Mouse (Mus musculus) gastrocnemius, postnatal 36 days (tissue): Measurements from ENCODE around the gene Mrpl47. TPM values are rescaled to one million over a fixed set of nuclear protein-coding genes. Genes with fewer than 3 reads are reported as not detected.
A peak's percentile ranks its signal among the peaks of the same experiment; 100 is the strongest.
"Not testable (repeated sequence)": the region's sequence is repeated elsewhere in the genome, so short reads cannot be mapped to it uniquely, and the experiment has no call there.

Experiments used
- DNase-seq, 2 experiments: peaks; one replicate each; pipeline ENCODE4 v3.0.0; 2022
- intact Hi-C: fragments of 180-260 bp; cut with DNase I; formaldehyde crosslinking; loops from one replicate; pipeline ENCODE4 v1.15.1; 2025
- long read RNA-seq, 2 experiments: library from polyadenylated mRNA; stranded (forward); transcript quantifications; one replicate each; pipeline ENCODE4 v2.0.0; 2021
- total RNA-seq, 2 experiments: library from RNA; stranded (reverse); gene quantifications; 2 replicates each; pipeline ENCODE4 v1.2.3; 2021

Mrpl47 gene
- 10 to 100 TPM; 28.7 to 30.1 TPM for total RNA-seq
- long read RNA-seq, experiment 1, transcript Mrpl47-201 (7 exons, 3,364 nt): major isoform, 30 of 34 reads
- long read RNA-seq, experiment 1, partial matches to known transcripts: 1 of 34 reads
- long read RNA-seq, experiment 1, other reads (novel, unspliced or antisense): 3 of 34 reads
- long read RNA-seq, experiment 2, transcript Mrpl47-201 (7 exons, 3,364 nt): major isoform, 23 of 29 reads
- long read RNA-seq, experiment 2, partial matches to known transcripts: 2 of 29 reads
- long read RNA-seq, experiment 2, other reads (novel, unspliced or antisense): 4 of 29 reads

GRCm38 (mm10) chr3:32737172-32737655 lies at the start of gene Mrpl47:
Mrpl47 (minus strand) TSS chr3:32737605.
- intact Hi-C loops: loop anchor here (5.0 to 10.0 kb wide), 2 partner anchors 80 to 158 kb away; partner anchors contain the start of gene Usp13
- peak in 1 of 2 experiments; percentile 18 for DNase-seq

GRCm38 (mm10) chr3:32770781-32771180 lies 33.4 kb upstream of the Mrpl47 start:
- no peak for DNase-seq
- intact Hi-C loops: no loop called here

- no peak for DNase-seq
- intact Hi-C loops: loop anchor here (5.0 kb wide), 1 partner anchor 43 kb away; no protein-coding TSS in a partner anchor
Observed at GRCm38 (mm10) chr3:32763902-32764301, 26.5 kb upstream of the Mrpl47 start.

- intact Hi-C loops: loop anchor here (5.0 kb wide), 1 partner anchor 44 kb away; no protein-coding TSS in a partner anchor
- no peak for DNase-seq
Observed at GRCm38 (mm10) chr3:32762962-32763361, 25.6 kb upstream of the Mrpl47 start.

- no peak for DNase-seq
- intact Hi-C loops: no loop called here
Observed at GRCm38 (mm10) chr3:32759212-32759611, 21.8 kb upstream of the Mrpl47 start.

GRCm38 (mm10) chr3:32754384-32754915 lies 17.0 kb upstream of the Mrpl47 start:
- no peak for DNase-seq
- intact Hi-C loops: no loop called here

GRCm38 (mm10) chr3:32749820-32750579 lies 12.6 kb upstream of the Mrpl47 start:
- no peak for DNase-seq
- intact Hi-C loops: loop anchor here (5.0 kb wide), 1 partner anchor 157 kb away; no protein-coding TSS in a partner anchor

GRCm38 (mm10) chr3:32748384-32748783 lies 11.0 kb upstream of the Mrpl47 start:
- intact Hi-C loops: loop anchor here (5.0 kb wide), 1 partner anchor 159 kb away; no protein-coding TSS in a partner anchor

GRCm38 (mm10) chr3:32745426-32745825 lies 8.0 kb upstream of the Mrpl47 start:
- intact Hi-C loops: loop anchor here (5.0 kb wide), 1 partner anchor 162 kb away; no protein-coding TSS in a partner anchor
- not testable (repeated sequence) for DNase-seq

More at GRCm38 (mm10) chr3:32748384-32748783, 11.0 kb upstream of the Mrpl47 start:
- DNase-seq: no peak

- intact Hi-C loops: loop anchor here (5.0 kb wide), 1 partner anchor 162 kb away; no protein-coding TSS in a partner anchor
Observed at GRCm38 (mm10) chr3:32745001-32745400, 7.6 kb upstream of the Mrpl47 start.

GRCm38 (mm10) chr3:32742276-32742780 lies 4.9 kb upstream of the Mrpl47 start:
- no peak for DNase-seq
- intact Hi-C loops: no loop called here

More at GRCm38 (mm10) chr3:32745001-32745400, 7.6 kb upstream of the Mrpl47 start:
- DNase-seq: no peak

GRCm38 (mm10) chr3:32738549-32738948 lies 1.1 kb upstream of the Mrpl47 start:
- DNase-seq: no peak
- intact Hi-C loops: loop anchor here (5.0 to 10.0 kb wide), 2 partner anchors 79 to 156 kb away; partner anchors contain the start of gene Usp13

GRCm38 (mm10) chr3:32736244-32737171 lies 897 bp downstream of the Mrpl47 start, which contains the start of gene Ndufb5:
Ndufb5 (plus strand) TSS chr3:32736990.
- intact Hi-C loops: loop anchor here (5.0 to 10.0 kb wide), 2 partner anchors 81 to 158 kb away; partner anchors contain the start of gene Usp13
- DNase-seq: peak; percentile 96

- no peak for DNase-seq
- intact Hi-C loops: no loop called here
Observed at GRCm38 (mm10) chr3:32727861-32728260, 9.5 kb downstream of the Mrpl47 start.

- no peak for DNase-seq
- intact Hi-C loops: no loop called here
Observed at GRCm38 (mm10) chr3:32725951-32726350, 11.5 kb downstream of the Mrpl47 start.

- no peak for DNase-seq
- intact Hi-C loops: no loop called here
Observed at GRCm38 (mm10) chr3:32724191-32724590, 13.2 kb downstream of the Mrpl47 start.

- intact Hi-C loops: no loop called here
- DNase-seq: no peak
Observed at GRCm38 (mm10) chr3:32718271-32718670, 19.1 kb downstream of the Mrpl47 start.

GRCm38 (mm10) chr3:32717403-32717802 lies 20.0 kb downstream of the Mrpl47 start:
- DNase-seq, intact Hi-C loops: not testable (repeated sequence)

- intact Hi-C loops: no loop called here
- no peak for DNase-seq
Observed at GRCm38 (mm10) chr3:32713711-32714110, 23.7 kb downstream of the Mrpl47 start.
